Mouse (Mus musculus) left cerebral cortex, adult 9 months (tissue): ENCODE data around the gene Gm20695.
A peak's percentile ranks its signal among the peaks of the same experiment; 100 is the strongest.
"Not testable (repeated sequence)": the region's sequence is repeated elsewhere in the genome, so short reads cannot be mapped to it uniquely, and the experiment has no call there.

Experiments used
- DNase-seq, 2 experiments: peaks; one replicate each; pipeline ENCODE4 v3.0.0; 2022; ENCODE audit warnings: low spot score in 2 of 2

The Gm20695 gene

GRCm38 (mm10) chr16:3884201-3885064 is at the start of gene Gm20695, which contains the start of gene Zfp597:
Gene Gm20695, plus strand, starts transcription at chr16:3884648.
Gene Zfp597, minus strand, starts transcription at chr16:3884561.
- peak; percentile 78 to 91 for DNase-seq

GRCm38 (mm10) chr16:3835461-3835860 is 49.0 kb upstream of the Gm20695 start:
- DNase-seq, result no peak

GRCm38 (mm10) chr16:3839157-3839885 is 45.1 kb upstream of the Gm20695 start:
- DNase-seq, result no peak

GRCm38 (mm10) chr16:3842989-3843388 is 41.5 kb upstream of the Gm20695 start:
- DNase-seq, result no peak

GRCm38 (mm10) chr16:3843796-3844195 is 40.7 kb upstream of the Gm20695 start:
- no peak for DNase-seq

GRCm38 (mm10) chr16:3846711-3847518 is 37.5 kb upstream of the Gm20695 start, which contains the start of gene Zfp174:
Gene Zfp174, plus strand, starts transcription at chr16:3847268.
- peak; percentile 94 to 95 for DNase-seq

- DNase-seq, result no peak
Measured at GRCm38 (mm10) chr16:3847871-3848270, 36.6 kb upstream of the Gm20695 start.

GRCm38 (mm10) chr16:3848416-3848815 is 36.0 kb upstream of the Gm20695 start:
- DNase-seq, result no peak

GRCm38 (mm10) chr16:3851301-3851700 is 33.1 kb upstream of the Gm20695 start:
- DNase-seq, result not testable (repeated sequence)

- no peak for DNase-seq
Measured at GRCm38 (mm10) chr16:3852586-3852985, 31.9 kb upstream of the Gm20695 start.

- DNase-seq, result no peak
Measured at GRCm38 (mm10) chr16:3854437-3855182, 29.8 kb upstream of the Gm20695 start.

GRCm38 (mm10) chr16:3855776-3856175 is 28.7 kb upstream of the Gm20695 start:
- no peak for DNase-seq

GRCm38 (mm10) chr16:3859254-3859653 is 25.2 kb upstream of the Gm20695 start:
- DNase-seq, result no peak

- no peak for DNase-seq
Measured at GRCm38 (mm10) chr16:3871815-3872214, 12.6 kb upstream of the Gm20695 start.

- DNase-seq, result peak; percentile 83 to 87
Measured at GRCm38 (mm10) chr16:3872216-3873047, 12.0 kb upstream of the Gm20695 start, which contains the start of gene Naa60. Gene Naa60, plus strand, starts transcription at chr16:3872375.

GRCm38 (mm10) chr16:3876346-3876745 is 8.1 kb upstream of the Gm20695 start:
- no peak for DNase-seq

GRCm38 (mm10) chr16:3885065-3885670 is 720 bp downstream of the Gm20695 start:
- DNase-seq, result no peak

- peak in 1 of 2 experiments; percentile 31 for DNase-seq
Measured at GRCm38 (mm10) chr16:3891621-3892295, 7.3 kb downstream of the Gm20695 start.

- DNase-seq, result no peak
Measured at GRCm38 (mm10) chr16:3893739-3894138, 9.3 kb downstream of the Gm20695 start.
